Mouse (Mus musculus): ENCODE data around the gene Dcp1b. TPM values are rescaled to one million over a fixed set of nuclear protein-coding genes. Genes with fewer than 3 reads are reported as not detected.

Dcp1b gene
- polyA plus RNA-seq, 1 experiment from 2014 or later = 9.4 TPM

- Histone ChIP-seq H3K4me2 (ENCODE audit: low read length) (no peak overlapping the region), H3K36me3 (ENCODE audit: insufficient read depth, low read length) (peaks cover 9% of the 10 kb centered on the region; the same call in 1 of the 2 replicates), H3K9me3 (replicated peaks; ENCODE audit: low read length) (no peaks in the 10 kb centered on the region), H3K4me3 (replicated peaks; ENCODE audit: low read depth, low read length) (no peak overlapping the region), H3K27me3 (ENCODE audit: insufficient read depth, low read length) (no peaks in the 10 kb centered on the region), H3K9ac (ENCODE audit: low read depth, low read length) (no peak overlapping the region), H3K4me1 (replicated peaks; ENCODE audit: insufficient read depth, low read length) (no peaks in the 10 kb centered on the region), H3K27ac (no peak overlapping the region)
- DNase-seq (ENCODE audit: low spot score) (no peak), ATAC-seq (replicated peaks; ENCODE audit: low FRiP score, low read depth) (no peak)
- WGBS = 93% methylated on average over 4 of the region's 4 CpGs
- no peak for TF ChIP-seq CTCF (IDR thresholded peaks at IDR 0.05; ENCODE audit: low read depth)
These were observed 16.4 kb downstream of the Dcp1b start for GRCm38 (mm10) chr6:119191478-119191877.

GRCm38 (mm10) chr6:119193571-119194154 is 18.6 kb downstream of the Dcp1b start:
- no peak overlapping the region for H3K4me3 ChIP-seq (replicated peaks; ENCODE audit: low read depth, low read length)
- ATAC-seq (replicated peaks; ENCODE audit: low FRiP score, low read depth) (no peak), DNase-seq (ENCODE audit: low spot score) (peak; percentile 52)
- no peak overlapping the region for H3K9ac ChIP-seq (ENCODE audit: low read depth, low read length)
- no peaks in the 10 kb centered on the region for H3K9me3 ChIP-seq (replicated peaks; ENCODE audit: low read length)
- peaks cover 9% of the 10 kb centered on the region; the same call in 1 of the 2 replicates for H3K36me3 ChIP-seq (ENCODE audit: insufficient read depth, low read length)
- no peak for TF ChIP-seq CTCF (IDR thresholded peaks at IDR 0.05; ENCODE audit: low read depth)
- 42% methylated on average over 15 of the region's 15 CpGs for WGBS
- 0 out of 2 replicates have a peak overlapping the region, but pooled peaks have one; percentile 6 for H3K27ac ChIP-seq
- no peaks in the 10 kb centered on the region for H3K27me3 ChIP-seq (ENCODE audit: insufficient read depth, low read length)
- no peaks in the 10 kb centered on the region for H3K4me1 ChIP-seq (replicated peaks; ENCODE audit: insufficient read depth, low read length)
- no peak overlapping the region for H3K4me2 ChIP-seq (ENCODE audit: low read length)

- Histone ChIP-seq H3K27ac (0 out of 2 replicates have a peak overlapping the region, but pooled peaks have one; percentile 6), H3K27me3 (ENCODE audit: insufficient read depth, low read length) (no peaks in the 10 kb centered on the region), H3K4me2 (ENCODE audit: low read length) (no peak overlapping the region), H3K4me1 (replicated peaks; ENCODE audit: insufficient read depth, low read length) (no peaks in the 10 kb centered on the region), H3K4me3 (replicated peaks; ENCODE audit: low read depth, low read length) (no peak overlapping the region), H3K9me3 (replicated peaks; ENCODE audit: low read length) (no peaks in the 10 kb centered on the region), H3K9ac (ENCODE audit: low read depth, low read length) (no peak overlapping the region), H3K36me3 (ENCODE audit: insufficient read depth, low read length) (peaks cover 9% of the 10 kb centered on the region; the same call in 1 of the 2 replicates)
- 58% methylated on average over 9 of the region's 9 CpGs for WGBS
- ATAC-seq (replicated peaks; ENCODE audit: low FRiP score, low read depth) = no peak
- no peak for TF ChIP-seq CTCF (IDR thresholded peaks at IDR 0.05; ENCODE audit: low read depth)
- no peak for DNase-seq (ENCODE audit: low spot score)
These were observed 19.1 kb downstream of the Dcp1b start for GRCm38 (mm10) chr6:119194161-119194560.

- H3K4me3 ChIP-seq (replicated peaks; ENCODE audit: low read depth, low read length) = no peak overlapping the region
- ATAC-seq (replicated peaks; ENCODE audit: low FRiP score, low read depth) = no peak
- H3K4me1 ChIP-seq (replicated peaks; ENCODE audit: insufficient read depth, low read length) = no peaks in the 10 kb centered on the region
- H3K9me3 ChIP-seq (replicated peaks; ENCODE audit: low read length) = no peaks in the 10 kb centered on the region
- no peak overlapping the region for H3K27ac ChIP-seq
- no peak overlapping the region for H3K9ac ChIP-seq (ENCODE audit: low read depth, low read length)
- H3K36me3 ChIP-seq (ENCODE audit: insufficient read depth, low read length) = peaks cover 7% of the 10 kb centered on the region; the same call in 1 of the 2 replicates
- DNase-seq (ENCODE audit: low spot score) = no peak
- no peak for TF ChIP-seq CTCF (IDR thresholded peaks at IDR 0.05; ENCODE audit: low read depth)
- H3K27me3 ChIP-seq (ENCODE audit: insufficient read depth, low read length) = no peaks in the 10 kb centered on the region
- WGBS = 78% methylated on average over 7 of the region's 7 CpGs
- H3K4me2 ChIP-seq (ENCODE audit: low read length) = no peak overlapping the region
These were observed 19.5 kb downstream of the Dcp1b start for GRCm38 (mm10) chr6:119194601-119195000.

GRCm38 (mm10) chr6:119196382-119197305 is 21.6 kb downstream of the Dcp1b start, which contains the start of gene Cacna1c:
TSS of gene Cacna1c (minus strand) at chr6:119196418.
- no peak within 1 kb of the TSS for H3K27ac ChIP-seq
- H3K9ac ChIP-seq (ENCODE audit: low read depth, low read length) = no peak within 1 kb of the TSS
- 50% methylated on average over 17 of the region's 17 CpGs for WGBS
- no peak for TF ChIP-seq CTCF (IDR thresholded peaks at IDR 0.05; ENCODE audit: low read depth)
- H3K4me2 ChIP-seq (ENCODE audit: low read length) = no peak within 1 kb of the TSS
- H3K27me3 ChIP-seq (ENCODE audit: insufficient read depth, low read length) = no peaks in the 10 kb centered on the region
- H3K4me1 ChIP-seq (replicated peaks; ENCODE audit: insufficient read depth, low read length) = no peaks in the 10 kb centered on the region
- H3K36me3 ChIP-seq (ENCODE audit: insufficient read depth, low read length) = 0 out of 2 replicates have a peak, but pooled peaks cover 6% of the 10 kb centered on the region
- no peaks in the 10 kb centered on the region for H3K9me3 ChIP-seq (replicated peaks; ENCODE audit: low read length)
- no peak within 1 kb of the TSS for H3K4me3 ChIP-seq (replicated peaks; ENCODE audit: low read depth, low read length)
- ATAC-seq (replicated peaks; ENCODE audit: low FRiP score, low read depth) (no peak), DNase-seq (ENCODE audit: low spot score) (no peak)

GRCm38 (mm10) chr6:119198534-119199273 is 23.7 kb downstream of the Dcp1b start:
- H3K9me3 ChIP-seq (replicated peaks; ENCODE audit: low read length) = no peaks in the 10 kb centered on the region
- 52% methylated on average over 15 of the region's 15 CpGs for WGBS
- ATAC-seq (replicated peaks; ENCODE audit: low FRiP score, low read depth) (no peak), DNase-seq (ENCODE audit: low spot score) (no peak)
- peaks cover 2% of the 10 kb centered on the region; the same call in 1 of the 2 replicates for H3K36me3 ChIP-seq (ENCODE audit: insufficient read depth, low read length)
- no peak for TF ChIP-seq CTCF (IDR thresholded peaks at IDR 0.05; ENCODE audit: low read depth)
- no peak overlapping the region for H3K9ac ChIP-seq (ENCODE audit: low read depth, low read length)
- H3K27me3 ChIP-seq (ENCODE audit: insufficient read depth, low read length) = no peaks in the 10 kb centered on the region
- H3K27ac ChIP-seq = no peak overlapping the region
- no peak overlapping the region for H3K4me3 ChIP-seq (replicated peaks; ENCODE audit: low read depth, low read length)
- no peaks in the 10 kb centered on the region for H3K4me1 ChIP-seq (replicated peaks; ENCODE audit: insufficient read depth, low read length)
- no peak overlapping the region for H3K4me2 ChIP-seq (ENCODE audit: low read length)
